Mouse (Mus musculus) ovary, postnatal 10 days (tissue): ENCODE data around the gene Cend1.
A peak's percentile ranks its signal among the peaks of the same experiment; 100 is the strongest.

ENCODE experiments used
- DNase-seq: peaks from one replicate; pipeline ENCODE4 v3.0.0; 2022; ENCODE audit warnings: low spot score

Gene Cend1

DNA sequence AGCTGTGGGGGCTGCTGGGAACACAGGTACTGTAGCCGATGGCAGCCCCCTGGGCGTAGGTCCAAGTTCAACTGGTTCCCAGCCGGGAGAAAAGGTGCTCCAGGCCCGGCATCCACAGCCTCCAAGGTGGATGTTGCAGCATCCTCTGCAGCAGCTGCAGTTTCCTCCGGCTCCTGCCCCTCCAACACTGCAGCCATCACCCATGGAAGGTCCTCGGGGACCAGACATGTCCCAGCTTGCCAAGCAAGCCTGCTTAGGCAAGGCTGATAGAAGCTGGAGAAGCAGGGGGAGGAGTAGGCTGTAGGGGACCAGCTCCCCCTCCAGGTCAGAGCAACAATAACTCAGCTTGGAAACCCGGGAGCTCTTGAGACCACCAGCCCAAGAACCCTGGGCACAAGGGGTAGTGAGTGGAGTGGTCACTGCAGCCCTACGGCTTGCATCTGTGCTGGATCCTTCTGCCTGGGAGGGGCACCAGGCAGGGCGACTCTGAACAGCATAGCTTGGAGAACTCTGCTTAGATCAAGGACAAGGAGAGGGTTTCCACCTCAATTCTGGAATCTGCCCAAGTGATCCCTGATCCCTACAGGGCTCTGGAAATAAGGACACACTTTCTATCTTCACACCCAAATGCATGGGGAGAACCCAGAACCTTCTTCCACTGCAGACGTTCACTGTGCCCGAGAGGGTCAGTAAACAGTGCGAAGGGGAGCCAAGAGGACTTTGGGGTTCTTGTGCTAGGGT lies 14.0 kb upstream of the Cend1 start:
- no peak for DNase-seq

DNA sequence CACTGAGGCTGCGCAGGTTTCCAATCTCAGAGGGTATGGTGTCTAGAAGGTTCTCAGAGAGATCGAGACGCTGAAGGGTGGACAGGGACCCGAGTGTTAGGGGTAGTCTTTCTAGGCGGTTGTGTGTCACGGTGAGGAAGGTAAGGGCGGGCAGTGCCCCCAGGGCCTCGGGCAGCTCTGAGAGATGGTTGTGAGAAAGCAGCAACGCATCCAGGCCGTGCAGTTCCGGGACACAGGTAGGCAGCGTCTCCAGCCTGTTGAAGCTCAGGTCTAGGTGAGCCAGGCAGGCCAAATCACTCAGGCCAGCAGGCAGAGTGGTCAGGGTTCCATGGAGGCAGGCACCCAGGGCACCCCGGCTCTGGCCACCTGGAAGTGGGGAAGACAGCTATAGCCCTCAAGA lies 12.9 kb upstream of the Cend1 start:
- no peak for DNase-seq

DNA sequence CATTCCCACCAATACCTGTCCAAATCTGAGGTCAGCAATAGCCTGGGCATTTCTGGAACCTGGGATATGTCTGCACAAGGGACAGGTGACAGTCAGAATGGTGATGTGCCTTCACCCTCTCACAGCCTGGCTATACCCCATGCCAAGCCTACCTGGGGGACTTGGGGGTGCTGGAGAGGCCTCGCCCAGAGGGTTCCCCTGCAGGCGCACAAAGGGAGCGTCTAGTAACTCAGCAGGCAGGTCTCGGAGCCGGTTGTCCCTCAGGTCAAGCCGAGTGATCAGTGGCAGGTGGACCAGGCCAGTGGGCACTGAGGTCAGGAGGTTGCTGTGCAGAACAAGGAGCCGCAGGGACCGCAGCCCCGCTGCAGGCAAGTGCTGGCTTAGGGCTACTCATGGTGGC lies 12.2 kb upstream of the Cend1 start:
- DNase-seq = no peak

DNA sequence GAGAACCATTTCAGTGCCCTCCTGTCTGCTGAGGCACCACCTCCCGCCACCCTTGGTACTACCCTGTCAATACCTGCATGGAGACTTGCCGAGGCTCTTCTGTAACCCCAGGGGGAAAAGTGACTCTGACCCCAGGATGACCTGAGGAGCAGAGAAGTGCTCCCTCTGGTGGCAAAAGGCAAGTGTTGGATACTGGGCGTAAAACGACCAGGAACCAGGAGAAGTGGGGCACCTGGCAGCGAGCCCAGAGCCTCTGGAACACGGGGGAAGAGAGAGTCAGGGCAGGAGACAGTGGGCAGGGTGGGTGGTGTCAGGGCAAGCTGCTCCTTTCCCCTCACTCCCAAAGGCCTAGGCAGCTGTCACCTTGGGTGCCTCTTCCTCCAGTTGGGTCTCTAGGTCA lies 11.3 kb upstream of the Cend1 start:
- DNase-seq = no peak

DNA sequence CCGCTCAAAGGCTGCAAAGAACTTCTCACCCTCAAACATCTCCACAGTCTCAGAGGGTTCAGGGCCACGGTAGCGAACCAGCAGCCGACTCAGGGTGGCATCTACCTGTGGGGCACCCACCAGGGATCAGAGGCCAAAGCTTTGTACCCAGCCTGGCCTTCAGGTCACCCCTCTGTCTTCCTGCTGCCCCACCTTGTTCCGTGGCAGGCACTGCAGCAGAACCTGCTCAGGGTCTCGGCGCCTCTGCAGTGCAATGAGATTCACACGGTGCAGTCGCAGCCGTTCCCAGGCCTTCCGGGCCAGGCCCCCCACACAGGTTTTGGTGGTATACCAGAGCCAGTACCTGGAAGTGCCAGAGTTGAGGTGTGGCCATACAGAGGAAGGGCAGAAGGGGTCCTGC lies 10.5 kb upstream of the Cend1 start:
- DNase-seq = no peak

DNA sequence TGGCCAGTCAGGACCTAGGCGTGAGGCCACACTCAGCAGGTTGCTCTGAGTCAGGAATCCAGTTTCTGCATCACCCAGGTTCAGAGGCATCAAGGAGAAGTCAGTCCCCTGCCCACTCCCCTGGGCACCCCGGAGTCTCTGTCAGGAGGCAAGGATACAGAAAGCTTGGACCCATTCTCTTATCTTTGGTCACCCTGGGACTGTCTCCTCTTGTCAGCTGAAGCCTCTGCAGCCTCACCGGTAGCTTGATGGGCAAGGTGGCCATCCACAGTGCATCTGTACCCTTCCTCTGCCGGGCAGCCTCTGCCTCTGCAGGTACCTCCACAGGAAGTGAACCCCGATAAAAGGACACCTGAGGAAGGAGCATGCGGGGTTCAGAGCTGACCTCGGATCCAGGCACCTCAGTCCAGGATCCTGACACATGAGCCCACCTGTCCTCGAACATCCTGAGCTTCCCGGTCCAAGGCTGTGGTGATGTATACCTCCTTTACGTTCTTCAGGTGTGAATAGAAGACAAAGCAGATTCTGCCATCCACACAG lies 9.9 kb upstream of the Cend1 start:
- DNase-seq = no peak

DNA sequence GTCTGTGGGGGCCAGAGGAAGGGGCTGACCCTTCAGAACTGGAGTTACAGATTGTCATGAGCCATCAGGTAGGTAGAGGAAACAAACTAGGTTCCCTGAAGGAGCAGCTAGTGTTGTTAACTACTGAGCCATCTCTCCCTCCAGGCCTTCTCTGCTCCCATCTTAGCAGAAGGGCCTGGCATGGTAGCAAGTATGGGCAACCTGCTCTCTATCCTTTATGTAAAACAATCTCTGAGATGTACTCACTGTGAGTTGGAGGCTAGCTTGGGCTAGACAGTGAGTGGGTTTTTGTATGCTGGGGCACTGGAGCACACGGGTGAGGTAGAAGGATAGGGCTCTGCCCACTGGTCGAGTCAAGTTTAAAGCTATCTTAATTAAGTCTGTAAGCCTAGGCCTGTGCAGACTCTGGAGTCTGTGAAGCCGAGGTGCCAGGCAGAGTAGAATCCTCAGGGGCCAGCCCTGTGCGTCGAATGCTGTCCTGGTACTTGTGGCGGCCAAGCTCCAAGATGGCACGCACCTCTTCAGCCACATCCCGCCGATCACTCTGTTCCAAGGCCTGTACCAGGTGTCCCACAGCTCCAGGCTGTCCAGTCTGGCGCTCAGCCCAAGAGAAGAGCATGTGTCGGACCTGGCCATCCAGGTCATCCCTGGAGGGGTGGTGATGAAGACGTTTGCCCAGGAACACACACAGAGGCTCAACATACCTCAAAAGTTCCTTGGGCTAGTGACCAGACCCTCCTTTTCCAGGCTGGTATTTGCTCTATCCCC lies 9.1 kb upstream of the Cend1 start:
- DNase-seq = no peak

DNA sequence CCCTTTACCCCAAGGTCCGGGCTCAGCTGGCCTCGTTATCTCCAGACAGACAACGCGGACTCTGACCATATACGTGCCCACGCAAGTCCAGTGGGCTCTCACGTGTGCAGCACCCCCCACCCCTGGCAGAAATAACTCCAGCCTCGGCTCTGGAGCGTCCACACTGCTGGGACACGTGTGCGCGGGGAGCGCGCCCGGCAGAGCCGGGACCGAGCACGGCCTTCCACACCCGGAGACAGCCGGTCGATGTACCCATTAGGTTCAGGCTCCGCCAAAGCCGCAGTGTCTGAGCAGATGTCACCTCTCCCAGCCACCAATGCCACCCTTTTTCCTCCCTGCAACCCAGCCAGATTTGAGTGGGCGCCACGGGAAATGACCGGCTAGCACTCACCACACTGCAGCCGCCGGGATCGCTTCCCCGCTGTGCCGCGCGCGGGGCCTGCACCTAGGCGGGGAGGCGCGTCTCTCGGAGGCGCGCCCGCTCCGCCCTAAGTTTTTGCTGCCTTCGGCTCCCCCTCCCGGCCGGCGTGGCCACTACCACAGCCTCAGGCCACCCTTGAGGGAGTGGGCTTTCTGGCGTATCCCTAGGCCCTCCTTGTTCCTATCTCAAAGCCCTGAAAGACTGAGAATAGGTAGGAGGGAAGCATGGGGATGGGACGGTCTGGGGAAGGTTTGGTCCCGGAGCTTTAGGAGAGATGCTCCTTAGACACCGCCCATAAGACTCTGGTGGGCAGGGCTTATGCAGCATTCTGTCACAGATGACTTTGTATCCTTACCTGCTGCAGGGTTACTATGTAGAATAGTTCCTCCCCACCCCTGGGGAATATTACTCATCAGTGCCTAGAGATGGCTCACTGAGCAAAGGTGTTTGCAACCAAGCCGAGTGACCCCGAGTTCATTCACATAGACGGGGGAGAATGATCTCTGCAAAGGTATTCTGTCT lies 8.2 kb upstream of the Cend1 start, which contains the start of gene Slc25a22:
Gene Slc25a22, minus strand, starts transcription at position 715 of the 943 bp plus-strand sequence.
- DNase-seq = peak; percentile 70

DNA sequence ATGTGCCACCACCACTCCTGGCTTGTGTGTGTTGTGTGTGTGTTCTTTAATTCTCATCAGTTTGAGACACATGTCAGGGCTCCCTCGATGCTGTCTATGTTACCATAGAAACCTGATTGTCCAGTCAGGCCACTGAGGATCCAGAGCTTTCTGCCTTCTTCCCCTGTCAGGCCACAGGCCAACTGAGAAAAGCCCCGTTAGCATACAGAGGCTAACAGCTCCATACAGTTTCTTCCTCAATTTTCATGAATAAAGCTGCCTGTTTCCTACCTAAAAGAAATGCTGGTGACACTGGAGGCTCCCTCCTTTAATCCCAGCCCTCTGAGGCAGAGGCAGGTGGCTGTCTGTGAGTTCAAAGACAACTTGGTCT lies 7.2 kb upstream of the Cend1 start:
- DNase-seq = no peak

DNA sequence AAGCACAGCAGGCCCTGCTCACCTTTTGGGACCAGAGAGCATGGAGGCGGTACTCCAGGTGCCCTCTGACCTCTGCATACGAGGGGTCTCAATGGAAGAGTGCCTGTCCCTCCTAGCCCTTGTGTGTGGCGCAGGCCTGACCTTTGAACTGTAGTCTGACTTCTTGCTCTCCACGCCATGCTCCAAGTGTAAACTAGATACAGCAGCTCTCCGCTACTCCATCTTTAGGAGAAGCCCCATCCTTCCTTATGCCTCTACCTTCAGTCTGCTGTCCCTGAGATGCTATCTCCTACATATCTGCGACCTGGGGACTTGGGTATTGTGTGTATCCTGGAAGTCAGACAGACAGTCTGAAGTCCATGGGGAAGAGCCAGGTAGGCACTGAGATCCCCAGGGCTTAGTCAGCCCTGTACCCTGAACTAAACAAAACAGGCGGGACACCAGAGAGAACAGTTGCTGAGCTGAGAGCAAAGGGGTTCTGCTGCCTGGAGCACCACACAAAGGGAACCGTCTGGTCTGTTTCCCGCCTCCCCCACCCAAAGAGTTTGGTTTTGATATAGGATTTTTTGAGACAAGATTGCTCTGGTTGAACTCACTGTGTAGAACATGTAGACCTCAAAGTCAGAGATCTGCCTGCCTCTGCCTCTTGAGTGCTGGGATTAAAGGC lies 6.7 kb upstream of the Cend1 start:
- no peak for DNase-seq

DNA sequence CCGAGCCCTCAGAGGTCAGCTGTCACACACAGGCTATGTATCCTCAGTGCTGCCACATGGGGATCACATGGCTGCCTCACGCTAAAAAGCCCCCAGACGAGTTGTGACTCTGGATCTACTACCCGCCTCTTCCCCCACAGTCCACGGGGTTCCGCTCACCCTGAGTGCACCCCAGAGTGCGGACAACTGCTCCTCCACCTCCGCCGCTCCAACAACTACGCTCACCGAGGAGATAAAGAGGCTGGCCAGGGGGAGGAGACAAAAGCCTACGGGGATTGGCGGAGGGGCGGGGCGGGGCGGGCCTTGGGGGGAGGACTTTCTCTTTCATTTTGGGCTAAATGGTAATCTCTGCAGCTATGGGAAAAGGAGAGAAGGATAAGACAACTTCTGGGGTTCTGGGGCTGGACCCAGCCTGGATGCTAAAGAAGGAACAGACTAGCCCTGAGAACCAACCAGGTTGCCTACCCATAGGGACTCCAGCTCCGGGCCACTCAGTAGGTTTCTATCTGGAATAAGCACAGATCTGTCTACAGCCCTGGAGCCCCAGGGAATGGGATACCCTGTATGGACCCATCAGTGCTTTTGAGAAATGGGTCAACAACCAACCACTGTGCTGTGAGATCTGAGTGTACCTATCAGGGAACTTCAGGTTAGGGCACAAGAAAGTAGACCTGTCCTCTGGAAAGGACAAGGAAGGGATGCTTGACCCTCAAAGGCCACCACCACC lies 6.0 kb upstream of the Cend1 start:
- no peak for DNase-seq

DNA sequence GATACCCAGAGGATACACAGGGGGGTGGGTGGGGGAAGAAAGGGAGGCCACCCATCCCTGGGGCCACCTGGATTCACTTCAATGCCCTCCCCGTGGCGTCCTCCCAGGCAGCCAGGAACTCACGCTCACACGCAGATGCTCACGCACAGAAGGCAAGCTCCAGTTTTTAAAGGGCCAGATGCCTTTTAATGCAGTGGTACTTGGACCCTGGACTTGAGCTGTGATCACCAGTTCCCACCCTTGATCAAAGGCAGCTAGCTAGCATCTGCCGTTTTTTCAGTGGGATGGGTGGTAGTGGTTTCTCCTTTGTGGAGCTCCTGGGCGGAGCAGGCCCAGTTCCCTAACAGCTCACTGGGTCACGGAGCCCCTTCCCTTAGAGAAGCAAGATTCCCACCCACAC lies 5.2 kb upstream of the Cend1 start:
- DNase-seq = no peak

DNA sequence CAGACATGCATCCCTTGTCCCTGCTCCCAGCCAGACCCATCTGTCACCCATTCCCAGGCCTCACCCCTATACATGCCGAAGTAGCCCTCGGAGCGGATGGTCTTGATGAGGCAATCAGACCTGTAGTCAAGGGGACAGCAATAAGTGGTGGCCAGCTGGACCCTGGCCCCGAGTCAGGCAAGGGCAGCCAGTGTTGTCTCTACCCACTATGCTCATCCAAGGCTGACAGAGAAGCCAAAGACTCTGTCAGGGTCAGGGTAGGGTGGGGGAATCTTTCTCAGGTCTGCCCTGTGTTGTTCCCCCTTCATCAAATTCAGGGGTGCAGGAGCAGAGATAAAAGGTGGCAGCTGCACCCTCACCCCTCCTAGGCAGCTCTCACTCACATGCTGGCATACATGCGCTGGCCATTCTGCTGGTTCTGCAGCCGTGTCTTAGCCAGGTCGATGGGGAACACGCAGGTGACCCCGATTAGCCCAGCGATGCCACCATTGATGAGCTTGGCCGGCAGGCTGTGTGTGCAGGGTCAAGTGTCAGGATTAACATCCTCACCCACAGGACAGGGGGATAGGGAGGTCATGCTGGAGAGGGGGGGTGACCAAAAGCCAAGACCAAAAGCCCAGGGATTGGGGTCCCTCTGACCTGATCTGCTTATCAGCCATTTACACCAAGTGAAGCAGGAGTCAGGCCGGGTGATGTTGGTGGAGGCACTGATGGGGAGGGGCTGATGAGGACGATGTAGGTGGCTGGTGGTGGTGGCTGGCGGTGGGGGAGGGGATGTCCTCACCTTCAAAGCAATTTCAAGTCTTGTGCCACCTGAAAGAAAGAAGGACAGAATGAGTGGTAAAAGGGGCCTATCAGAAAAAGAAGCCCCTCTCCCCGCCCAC lies 4.5 kb upstream of the Cend1 start:
- DNase-seq = no peak

DNA sequence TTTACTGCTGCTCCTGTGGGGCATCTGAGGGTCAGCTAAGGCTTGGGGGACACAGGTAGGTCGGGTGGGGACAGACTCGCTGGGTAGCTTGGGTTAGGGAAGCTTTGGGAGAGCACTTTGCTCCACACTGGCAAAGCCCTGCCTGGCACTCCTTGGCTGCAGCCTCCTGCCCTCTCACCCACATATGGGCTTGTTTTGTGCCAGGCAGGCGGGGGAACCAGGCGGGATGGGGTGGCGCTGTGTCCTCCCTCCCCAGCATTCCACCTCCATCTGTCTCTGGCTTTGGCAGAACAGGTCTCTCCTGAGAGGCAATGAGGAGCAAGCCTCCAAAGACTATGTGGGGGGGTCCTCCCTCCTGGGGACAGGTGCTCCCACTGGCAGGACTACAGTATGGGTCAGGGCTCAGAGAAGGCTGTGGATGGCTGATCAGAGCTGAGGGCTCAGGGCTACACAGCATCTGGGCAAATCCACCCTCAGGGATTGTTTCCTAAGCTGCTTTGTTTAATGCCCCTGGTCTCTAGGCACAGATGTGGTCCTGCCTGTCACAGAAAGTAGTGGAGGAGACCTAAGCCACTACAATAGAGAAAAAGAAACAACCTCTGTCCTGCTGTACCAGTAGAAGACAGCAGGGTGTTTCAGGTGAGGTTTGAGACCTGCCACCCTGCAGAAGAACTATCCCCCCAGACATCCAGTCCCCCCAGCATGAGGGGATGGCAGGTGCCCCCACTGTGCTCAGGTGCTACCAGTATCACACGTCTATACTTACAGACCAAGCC lies 3.6 kb upstream of the Cend1 start:
- no peak for DNase-seq

DNA sequence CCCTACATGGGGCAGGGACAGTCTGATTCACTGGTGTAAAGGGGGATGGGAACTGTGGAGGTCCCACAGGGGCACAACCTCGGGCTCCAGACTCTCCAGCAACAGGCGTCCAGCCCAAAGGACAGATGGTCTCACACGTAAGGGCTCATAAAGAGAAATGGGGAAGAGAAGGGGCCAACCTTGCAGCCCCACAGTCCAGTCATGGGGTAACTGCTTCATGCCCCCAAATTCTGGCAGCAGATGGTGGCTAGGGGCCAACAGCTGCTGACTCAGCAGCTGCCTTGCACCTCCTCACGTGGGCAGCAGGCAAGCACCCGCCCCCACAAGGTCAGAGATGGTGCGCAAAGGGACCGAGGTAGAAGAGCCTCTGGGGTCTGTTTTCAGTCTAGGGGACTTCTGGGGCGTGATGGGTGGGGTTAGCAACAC lies 2.9 kb upstream of the Cend1 start:
- no peak for DNase-seq

DNA sequence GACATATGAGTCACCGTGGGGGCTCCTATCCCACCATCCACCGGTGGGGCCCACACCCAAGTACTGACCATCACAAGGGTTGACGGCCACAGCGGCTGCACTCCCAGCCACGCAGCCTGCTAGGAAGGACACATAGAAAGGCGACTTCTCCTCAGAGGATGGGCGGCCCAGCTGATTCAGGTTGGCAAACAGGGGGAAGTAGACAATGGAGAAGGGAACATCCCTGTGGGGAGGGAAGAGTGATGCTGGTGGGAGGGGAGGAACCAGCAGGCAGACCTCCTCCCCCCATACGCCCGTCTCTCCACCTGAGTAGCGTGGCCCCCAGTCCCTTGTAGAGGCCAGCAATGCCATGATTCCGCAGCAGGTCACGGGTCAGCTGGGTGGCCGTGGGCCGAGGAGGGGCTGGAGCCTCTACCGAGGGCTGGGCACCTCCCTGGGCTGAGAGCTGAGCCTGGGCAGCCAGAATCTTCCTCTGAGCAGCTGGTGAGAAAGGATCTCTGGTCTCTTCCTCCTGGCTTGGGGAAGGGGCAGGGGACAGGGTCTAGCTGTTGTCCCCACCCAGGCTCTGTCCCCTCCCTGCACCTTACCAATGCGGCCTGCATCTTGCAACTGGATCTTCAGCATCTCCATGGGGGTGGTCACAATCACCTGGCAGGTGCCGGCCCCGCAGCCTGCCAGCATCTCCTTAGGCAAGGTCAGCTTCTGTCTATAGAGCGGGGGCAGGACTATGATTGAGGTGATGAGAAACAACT lies 2.3 kb upstream of the Cend1 start:
- no peak for DNase-seq

DNA sequence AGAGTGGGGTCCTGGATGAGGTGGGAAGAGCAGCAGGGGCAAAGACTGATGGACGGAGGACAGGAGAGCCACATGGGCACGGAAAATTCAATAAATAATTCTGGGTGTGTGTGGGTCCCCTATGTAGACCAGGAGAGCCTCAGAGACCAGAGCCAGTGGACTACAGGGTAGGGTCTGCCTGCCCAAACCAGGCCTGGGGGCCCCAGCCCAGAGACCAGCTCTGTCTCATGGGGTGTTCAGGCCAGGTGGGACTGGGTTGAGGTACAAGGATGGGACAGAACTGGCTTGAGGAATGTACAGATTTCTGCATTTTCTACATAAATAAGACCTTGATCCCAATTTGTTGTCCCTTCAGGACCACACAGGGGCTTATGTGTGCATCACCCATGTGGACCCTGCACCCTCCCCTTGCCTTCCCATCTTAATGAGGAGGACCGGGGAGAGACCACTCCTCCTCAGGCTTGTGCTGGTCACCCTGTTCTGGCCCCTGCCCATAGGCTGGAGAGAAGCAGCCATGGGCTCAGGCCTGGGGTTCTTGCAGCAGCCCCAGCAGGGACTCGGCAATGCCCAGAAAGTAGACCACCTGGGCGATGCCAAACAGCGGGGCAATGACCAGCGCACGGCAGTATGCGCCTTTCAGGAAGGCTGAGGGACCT lies 1.4 kb upstream of the Cend1 start:
- DNase-seq = no peak
